Mouse (Mus musculus) heart, postnatal 4 days (tissue): ENCODE data around the gene Scrn3. TPM values are rescaled to one million over a fixed set of nuclear protein-coding genes. Genes with fewer than 3 reads are reported as not detected.

Source experiments
- DNase-seq: peaks from one replicate; pipeline ENCODE4 v3.0.0; 2021
- total RNA-seq, 2 experiments: library from RNA; stranded (reverse); gene quantifications; 2 replicates each; pipeline ENCODE4 v1.2.3; 2021

Scrn3 gene
- total RNA-seq, 2 experiments from 2014 or later = 11.2 to 16.6 TPM

DNA sequence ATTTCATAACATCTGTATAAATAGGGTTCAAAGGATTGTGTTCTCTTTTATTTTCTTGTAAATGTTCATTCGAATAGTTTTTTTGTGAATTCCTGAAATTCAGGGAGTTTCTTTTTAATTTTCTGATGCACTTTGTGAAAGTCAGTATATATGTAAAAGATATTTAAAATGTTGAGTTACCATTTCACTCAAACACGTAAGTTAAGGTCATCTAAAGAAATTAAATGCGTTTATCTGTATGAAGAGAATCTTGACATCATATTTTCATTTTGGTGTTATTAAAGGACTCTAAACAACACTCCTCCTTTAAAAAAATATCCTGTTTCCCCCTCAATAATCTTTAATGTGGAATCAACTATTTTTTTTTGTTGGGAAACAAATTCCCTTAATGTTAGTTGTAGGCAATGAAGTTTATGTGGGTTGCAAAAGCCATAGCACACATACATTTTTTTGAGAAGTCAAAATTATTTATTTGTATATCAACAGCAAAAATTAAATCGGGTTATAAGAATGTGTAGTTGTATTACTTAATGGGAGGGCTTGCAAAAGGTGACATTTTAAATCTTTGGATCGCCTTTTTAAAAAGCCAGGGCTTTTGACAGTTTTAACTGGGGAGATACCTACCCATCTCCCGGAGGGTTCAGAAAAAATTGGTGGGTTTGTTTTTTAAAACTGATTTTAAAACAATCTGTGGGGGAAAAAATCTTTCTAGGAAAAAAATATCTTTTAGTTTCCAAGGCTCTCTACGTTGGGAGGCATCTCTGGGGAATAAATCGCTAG, 37.0 kb upstream of the Scrn3 start:
- DNase-seq = no peak

- DNase-seq = no peak
Measured at GRCm38 (mm10) chr2:73276141-73276571, 36.2 kb upstream of the Scrn3 start.

DNA sequence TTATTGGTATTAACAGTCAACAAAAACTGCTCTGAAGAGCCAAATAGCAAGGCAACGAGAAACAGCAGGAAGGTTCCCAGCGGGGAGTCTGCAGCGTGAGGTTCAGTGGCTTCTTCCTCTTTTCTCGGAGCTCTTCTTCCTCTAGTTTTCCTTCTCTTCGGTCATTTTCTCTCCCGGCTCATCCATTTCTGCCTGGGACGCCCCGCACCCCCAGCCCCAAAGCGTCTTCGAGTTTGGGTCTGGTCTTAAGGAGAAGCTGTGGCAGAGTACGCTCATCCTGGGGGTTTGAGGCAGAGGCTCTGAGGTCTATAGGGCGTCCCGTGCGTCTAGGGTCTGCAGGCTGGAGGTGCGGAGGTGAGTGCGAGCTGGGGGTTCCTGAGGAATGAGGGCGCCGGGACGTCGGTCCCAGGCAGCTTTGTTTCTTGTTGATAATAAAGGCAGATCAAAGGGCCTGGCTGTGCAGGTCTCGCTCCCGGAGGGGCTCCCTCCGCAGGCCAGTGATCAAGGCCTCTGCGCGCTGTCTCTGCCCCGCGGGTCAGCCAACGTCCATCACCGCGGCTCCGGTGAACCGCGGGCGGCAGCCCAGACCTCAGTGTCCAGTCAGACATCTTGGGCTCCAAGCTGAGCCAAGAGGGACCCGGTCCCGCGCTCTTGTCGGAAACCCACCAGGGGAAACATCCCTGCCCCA, 35.2 kb upstream of the Scrn3 start:
- DNase-seq = no peak

DNA sequence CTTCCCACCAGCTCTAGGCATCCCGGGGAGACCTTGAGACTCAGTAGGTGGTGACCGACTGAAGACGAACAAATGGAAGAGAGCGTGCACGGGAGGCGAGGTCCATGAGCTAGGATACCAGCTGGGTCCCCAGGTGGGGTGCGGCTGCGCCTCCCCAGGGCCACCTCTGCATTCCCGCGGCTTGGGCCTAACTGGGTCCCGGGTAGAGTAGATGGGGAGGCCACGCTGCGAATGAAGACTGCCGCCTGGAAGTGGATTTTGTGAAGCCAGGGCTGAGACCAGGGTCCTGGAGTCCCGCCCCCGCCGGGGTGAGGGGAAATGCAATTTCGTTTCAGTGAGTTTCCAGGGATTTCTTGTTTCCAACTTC, 34.7 kb upstream of the Scrn3 start:
- peak; percentile 26 for DNase-seq

DNA sequence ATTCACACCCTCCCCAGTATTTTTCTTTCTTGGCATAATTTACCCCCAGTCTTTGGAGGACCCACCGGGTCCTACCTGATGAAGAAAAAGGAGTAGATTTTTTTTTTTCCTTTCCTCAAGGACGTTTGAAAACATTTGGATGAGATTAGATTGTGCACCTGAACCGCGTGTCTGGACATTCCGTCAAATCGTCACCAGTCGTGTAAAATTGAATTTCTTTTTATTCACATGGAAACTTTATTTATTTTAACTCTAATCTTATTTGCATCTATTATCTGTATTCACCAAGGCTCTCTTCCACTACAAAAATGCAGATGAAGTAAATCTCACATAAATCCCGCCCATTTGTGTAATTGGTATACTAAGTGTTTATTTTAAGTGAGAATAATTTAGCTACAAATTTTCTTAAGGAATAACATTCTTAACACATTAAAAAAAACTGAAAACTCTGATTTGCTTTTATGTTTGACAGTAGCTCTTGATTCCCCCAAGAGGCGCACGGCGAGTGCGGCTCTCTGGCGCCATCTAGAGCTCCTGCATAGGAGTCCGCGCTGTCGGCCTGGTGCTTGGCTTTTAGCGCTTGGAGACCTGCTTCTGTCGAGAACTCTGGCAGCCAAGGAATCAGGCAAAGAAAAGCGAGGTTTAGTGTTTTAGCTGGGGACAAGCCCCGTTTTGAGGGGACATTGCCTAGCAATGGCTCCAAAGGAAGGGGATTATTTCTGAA, 34.1 kb upstream of the Scrn3 start:
- peak; percentile 94 for DNase-seq

- DNase-seq = peak; percentile 23
Measured at GRCm38 (mm10) chr2:73278869-73279268, 33.5 kb upstream of the Scrn3 start.

DNA sequence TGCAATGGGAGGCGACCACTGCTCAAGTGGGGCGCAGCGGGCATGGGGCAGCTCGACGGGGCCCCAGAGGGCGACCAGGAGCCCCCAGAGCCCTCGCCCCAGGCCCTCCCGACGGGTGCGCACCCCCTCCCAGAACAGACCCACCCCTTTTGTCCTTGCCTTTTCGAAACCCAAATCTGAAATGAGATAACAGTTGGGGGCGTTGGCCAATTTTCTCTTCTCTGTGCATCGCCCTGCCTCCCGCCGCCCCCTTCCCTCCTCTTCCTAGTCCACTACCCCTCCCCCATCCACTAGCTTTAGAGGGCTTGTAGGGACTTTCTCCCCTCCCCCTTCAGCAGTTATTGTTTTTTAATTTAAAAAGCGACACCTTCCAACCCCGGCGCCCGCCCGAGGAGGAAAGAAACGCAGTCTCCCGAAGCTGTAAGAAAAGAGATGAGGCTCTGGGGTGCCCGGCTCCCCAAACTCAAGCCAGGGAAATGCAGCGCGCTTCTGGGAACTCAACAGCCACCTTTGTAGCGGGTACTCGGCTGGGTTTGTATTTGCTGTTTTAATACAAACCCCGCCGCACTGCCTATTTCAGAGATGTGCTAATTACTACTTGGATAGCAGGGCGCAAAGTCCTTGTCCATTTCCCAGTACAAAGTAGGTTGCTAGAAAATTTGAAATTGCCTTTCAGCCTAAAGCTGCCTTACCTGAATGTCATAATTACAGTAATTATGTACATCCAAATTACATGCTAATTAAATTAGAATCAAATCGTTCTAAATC, 32.9 kb upstream of the Scrn3 start:
- DNase-seq = no peak

DNA sequence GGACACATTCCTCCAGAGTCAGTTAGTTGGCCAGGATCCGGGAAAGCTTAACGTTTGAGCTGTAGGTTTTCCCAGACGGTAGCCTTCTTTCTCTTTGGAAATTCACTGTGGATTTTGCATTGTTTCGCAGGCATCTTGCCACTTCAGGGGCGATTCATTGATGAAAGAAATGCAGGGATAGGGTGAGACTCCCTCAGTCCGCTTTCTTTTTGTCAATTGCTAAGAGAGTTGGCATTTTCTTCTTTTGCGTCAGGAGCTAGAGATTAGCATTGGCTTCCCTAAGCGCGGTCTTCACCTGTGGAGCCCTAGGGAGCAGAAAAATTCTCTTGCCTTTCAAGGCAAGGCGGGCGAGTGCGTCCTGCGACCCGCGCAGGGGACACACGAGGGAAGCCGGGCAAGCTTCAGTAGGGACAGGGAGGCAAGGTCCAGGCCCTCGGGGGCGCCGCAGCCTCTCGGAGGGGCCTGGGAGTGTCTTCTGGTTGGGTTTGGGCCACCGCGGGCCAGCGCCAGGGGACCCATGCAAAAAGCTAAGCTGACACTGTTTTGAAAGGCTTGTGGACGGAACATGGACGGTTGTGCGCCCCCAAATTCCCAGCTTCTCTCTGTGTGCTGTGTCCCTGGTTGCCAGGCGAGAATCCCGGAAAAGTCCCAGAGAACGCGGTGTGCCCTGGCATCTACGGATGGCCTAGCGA, 31.9 kb upstream of the Scrn3 start:
- no peak for DNase-seq

GRCm38 (mm10) chr2:73281048-73281661, 31.2 kb upstream of the Scrn3 start:
- no peak for DNase-seq

DNA sequence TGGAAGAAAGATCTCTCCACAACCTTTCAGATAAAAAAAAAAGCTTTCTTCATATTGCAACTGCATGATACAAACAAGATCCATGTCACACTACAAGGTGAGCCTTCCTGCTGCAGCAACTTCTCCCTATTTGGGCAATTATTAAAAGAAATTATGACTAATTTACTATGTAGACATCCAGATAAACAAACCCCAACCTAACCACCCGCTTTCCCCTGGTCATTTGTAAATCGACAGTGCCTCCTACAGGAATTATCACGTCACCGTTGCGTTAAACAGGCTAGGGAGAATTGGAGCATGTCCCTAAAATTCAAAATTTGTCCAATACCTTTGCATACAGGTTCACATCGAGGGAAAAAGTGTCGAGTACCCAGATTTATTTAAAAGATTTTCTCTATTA, 30.7 kb upstream of the Scrn3 start:
- no peak for DNase-seq

DNA sequence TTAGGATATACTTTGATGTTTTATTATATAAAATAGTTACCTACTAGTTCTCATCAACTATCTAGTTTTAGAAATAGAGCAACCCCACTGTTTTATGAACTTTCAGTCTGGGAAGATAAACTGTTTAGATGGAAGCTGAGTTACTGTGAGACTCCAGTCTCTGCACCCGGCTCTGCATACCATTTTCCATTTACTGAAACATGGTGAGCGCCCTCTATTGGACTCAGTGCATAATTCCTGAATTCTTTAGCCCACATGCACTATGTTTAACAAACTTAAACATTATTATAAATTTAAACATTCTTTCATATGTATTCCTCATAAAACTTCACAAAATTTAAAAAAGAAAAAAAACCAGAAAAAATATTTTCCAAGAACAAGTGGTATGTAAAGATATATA, 26.8 kb upstream of the Scrn3 start:
- no peak for DNase-seq

DNA sequence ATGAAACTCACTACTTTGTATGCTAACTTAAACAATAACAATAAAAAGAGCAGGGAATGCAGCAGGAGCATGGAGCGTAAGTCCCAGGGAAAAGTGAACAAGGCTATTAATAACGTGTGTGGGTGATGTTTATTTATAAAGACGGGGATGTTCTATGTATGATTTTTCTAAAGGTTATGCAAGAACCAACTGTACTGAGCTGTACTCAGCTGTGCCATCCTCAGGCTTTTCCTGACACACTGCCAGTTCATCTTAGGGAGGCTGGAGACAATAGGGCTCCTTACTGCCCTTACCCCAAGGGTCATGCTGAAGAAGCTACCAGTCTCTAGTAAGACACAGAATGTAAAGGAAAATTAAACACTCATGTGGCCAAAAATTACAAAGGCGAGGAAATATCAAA, 21.3 kb upstream of the Scrn3 start:
- no peak for DNase-seq

DNA sequence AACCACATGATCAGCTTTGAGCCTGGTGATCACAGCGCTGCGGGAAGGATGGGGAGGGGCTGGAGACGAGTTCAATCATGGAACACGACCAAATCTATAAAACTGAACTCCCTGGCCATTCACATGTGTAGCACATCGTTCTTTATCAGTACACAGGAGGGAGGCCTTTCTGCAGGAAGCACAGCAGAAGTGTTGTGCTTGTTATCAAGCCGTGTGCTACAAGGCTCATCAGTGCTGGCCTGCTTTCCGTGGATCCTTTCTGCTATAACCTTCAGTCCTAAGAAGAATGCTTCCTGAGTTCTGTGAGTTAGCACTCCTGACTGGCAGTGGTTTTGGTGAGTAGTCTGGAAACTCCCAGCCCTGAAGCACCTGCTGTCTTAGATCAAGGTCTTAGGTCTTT, 17.4 kb upstream of the Scrn3 start:
- DNase-seq = no peak

DNA sequence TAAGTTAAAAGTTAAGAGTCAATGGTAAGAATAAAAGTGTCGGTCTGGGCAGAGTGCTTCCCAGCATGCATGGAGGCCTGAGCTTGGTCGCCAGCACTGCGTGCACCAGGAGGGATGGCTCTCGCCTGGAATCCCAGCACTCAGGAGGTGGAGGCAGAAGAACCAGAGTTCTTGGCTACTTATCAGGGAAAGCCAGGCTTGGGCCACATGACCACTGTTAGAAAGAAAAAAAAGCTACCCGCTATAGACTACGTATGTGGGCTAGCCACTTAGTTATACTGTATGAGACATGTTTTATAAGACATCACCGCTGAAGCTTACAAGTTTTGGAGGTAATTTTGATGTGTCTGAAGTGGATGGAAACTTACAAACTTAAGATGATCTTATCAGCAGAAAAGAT, 14.2 kb upstream of the Scrn3 start:
- no peak for DNase-seq

DNA sequence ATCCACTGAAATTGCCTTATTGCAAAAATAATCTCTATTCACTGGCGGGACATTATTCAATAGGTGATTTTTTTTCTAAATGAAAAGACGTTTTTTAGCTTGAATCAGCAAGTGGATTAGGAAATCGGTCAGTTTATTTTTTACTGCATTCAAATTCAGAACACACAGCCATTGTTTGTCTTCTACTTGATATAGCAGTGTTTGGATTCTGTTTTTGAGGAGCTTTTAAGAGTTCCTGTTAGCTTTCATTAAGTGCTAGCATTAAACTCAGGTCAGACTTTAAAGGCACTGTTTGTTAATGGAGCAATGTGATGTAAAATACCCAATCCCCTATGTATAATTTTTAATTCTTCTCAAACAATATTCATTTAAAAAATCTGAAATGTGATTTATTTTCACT, 13.6 kb upstream of the Scrn3 start:
- no peak for DNase-seq

DNA sequence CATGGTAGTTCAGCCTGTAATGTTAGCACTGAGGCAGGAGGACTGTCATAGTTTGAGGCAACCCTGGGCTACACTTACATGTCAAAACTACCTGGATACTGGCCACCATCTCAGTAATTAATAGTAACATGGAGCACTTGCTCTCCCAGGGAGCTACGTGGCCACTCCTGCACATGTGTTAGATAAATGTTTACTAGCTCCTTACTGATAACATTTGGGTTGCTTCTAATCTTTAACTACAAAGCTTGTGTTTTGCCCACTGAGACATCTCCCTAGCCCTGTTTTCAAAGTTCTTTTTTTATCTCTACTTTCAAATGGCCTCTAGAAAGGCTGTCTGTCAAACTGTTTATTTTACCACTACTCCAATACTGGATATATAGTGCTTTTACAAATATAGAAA, 10.4 kb upstream of the Scrn3 start:
- no peak for DNase-seq

GRCm38 (mm10) chr2:73302722-73303121, 9.7 kb upstream of the Scrn3 start:
- no peak for DNase-seq

DNA sequence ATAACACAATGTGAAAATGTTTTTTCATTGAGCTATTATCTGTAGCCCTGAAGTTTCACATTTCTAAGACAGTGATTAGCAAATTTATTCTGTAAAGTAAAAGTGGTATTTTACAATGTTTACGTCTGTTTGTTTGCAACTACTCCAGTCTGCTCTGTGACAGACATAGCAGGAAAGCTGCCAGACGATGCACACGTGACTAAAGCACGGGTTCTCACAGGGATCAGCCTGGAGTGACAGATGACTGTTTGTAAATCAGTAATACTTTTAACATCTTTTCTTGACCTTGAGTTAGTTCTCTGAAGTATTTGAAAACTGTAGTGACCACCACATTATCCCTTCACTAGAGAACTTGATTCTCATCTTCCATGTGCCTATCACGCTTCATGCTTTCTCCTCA, 7.9 kb upstream of the Scrn3 start:
- no peak for DNase-seq

GRCm38 (mm10) chr2:73306006-73306405, 6.4 kb upstream of the Scrn3 start:
- no peak for DNase-seq

DNA sequence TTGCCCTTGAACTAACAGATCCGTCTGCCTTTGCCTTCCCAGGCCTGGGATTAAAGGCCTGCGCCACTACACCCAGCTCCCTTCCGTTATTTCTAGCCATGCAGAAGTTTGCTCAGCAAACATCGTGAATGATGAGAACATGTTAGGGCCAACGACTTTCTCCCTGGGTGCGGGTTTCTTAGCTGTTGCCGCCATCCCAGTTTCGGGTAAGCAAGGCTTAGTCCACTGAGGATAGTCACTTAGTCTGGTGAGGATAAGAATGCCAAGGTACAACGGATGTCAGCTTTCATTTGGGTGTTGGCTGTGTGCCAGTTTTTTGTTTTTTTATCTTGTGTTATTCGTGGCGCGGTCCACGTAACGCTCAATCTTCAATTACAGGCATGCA, 708 bp downstream of the Scrn3 start:
- peak; percentile 43 for DNase-seq

- DNase-seq = no peak
Measured at GRCm38 (mm10) chr2:73314311-73314710, 1.9 kb downstream of the Scrn3 start.

DNA sequence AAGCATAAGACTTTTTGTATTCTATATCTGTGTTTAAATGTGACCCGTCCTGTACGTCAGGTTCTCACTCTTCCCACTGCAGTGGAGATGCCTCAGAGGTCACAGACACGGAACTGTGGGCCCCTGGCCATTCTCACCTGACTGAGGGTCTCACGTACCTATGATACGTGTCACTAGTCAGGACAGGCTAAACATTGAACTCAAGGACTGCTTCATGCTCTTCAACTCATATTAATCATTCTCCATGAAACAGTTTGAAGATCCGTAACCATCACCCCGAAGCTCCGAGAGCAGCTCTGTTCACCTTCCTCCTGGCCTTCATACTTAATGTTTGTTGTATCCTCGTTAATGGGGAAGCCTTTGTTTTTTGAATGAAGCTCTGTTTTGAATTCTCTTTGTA, 5.0 kb downstream of the Scrn3 start:
- no peak for DNase-seq
